Mouse (Mus musculus): ENCODE results near the gene Enam. TPM values are rescaled to one million over a fixed set of nuclear protein-coding genes. Genes with fewer than 3 reads are reported as not detected.

Gene Enam
- total RNA-seq (2012; rRNA removed) (0.04 TPM in 2 replicates), total RNA-seq (2014; rRNA removed) (not detected in 2 replicates), polyA plus RNA-seq (2012; ENCODE audit: insufficient read length, low read depth) (0.09 TPM in 1 of 2 replicates, not detected in the other)

DNA sequence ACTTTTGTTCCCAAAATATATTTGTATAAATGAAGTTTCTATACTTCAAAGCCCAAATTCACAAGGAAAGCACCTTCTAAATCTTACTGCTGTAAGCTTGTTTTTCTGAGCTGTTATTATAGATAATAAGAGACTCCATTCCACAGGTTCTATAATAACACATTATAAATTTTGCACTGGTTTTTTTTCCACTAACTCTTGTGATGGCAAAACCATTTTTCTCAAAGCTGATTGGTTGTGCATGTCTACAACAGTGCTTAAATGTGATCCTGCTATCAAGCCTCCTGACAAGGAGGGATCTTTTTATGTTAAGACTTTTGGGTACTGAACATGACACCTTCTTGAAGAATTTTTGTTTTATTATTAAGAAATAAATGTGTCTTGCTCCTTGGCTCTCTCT is at the start of gene Enam:
Enam (plus strand) TSS at position 301 of the 400 bp plus-strand sequence.
- Histone ChIP-seq H3K4me3 (replicated peaks in 1 of 3; ENCODE audit: low read depth in 2 of 3, low read length in 2 of 3, poor library complexity in 1 of 3) (no peak within 1 kb of the TSS), H3K27ac (ENCODE audit: insufficient read depth, low read depth) (no peak within 1 kb of the TSS), H3K4me1 (ENCODE audit: control insufficient read depth in 1 of 2, insufficient read depth in 2 of 2) (peaks cover 2 to 12% of the 10 kb centered on the region in 2 experiments; a peak in 3 of 4 replicates), H3K9ac (ENCODE audit: insufficient read depth, low read depth) (no peak within 1 kb of the TSS), H3K9me3 (replicated peaks; ENCODE audit: low read length) (no peaks in the 10 kb centered on the region), H3K4me2 (ENCODE audit: insufficient read depth, low read depth, poor library complexity, severe bottlenecking) (no peak within 1 kb of the TSS), H3K36me3 (replicated peaks in 1 of 2; ENCODE audit: control insufficient read depth in 1 of 2, insufficient read depth in 1 of 2, low read length in 1 of 2) (no peaks in the 10 kb centered on the region), H3K79me2 (replicated peaks; ENCODE audit: control insufficient read depth, extremely low read depth, insufficient read depth, poor library complexity, severe bottlenecking) (no peaks in the 10 kb centered on the region), H3K27me3 (replicated peaks) (no peaks in the 10 kb centered on the region)
- DNase-seq (ENCODE audit: extremely low read depth) = no peak
- dilution Hi-C loops (cut with MboI; ENCODE audit: extremely low pct_ligation_motif_present, extremely low pct_unique_long_range_greater_than_20kb, low sequenced_read_pairs) (no loop called here), in situ Hi-C loops (cut with MboI; ENCODE audit: low pct_ligation_motif_present, low pct_unique_long_range_greater_than_20kb, low sequenced_read_pairs) (no loop called here)
- no peak for TF ChIP-seq EP300 (IDR thresholded peaks at IDR 0.05; ENCODE audit: low read length)
- TF ChIP-seq ZNF384 (IDR thresholded peaks at IDR 0.05; ENCODE audit: low read depth, low read length) = no peak
- no peak for TF ChIP-seq BHLHE40 (IDR thresholded peaks at IDR 0.05; ENCODE audit: low read depth, low read length)
- no peak for TF ChIP-seq MAX (IDR thresholded peaks at IDR 0.05; ENCODE audit: low read length)
- no peak for TF ChIP-seq MAFK (IDR thresholded peaks at IDR 0.05; ENCODE audit: insufficient replicate concordance, low read length)
- TF ChIP-seq MYC (IDR thresholded peaks at IDR 0.05; ENCODE audit: low read depth, low read length) = no peak
- TF ChIP-seq TCF12 (IDR thresholded peaks at IDR 0.05; ENCODE audit: low read depth, low read length) = no peak
- TF ChIP-seq USF2 (conservative IDR thresholded peaks at IDR 0.05; ENCODE audit: low read depth, low read length) = no peak
- no peak for TF ChIP-seq PAX5 (IDR thresholded peaks at IDR 0.05; ENCODE audit: low read length)
- TF ChIP-seq E2F4 (IDR thresholded peaks at IDR 0.05; ENCODE audit: insufficient replicate concordance, low read depth, low read length) = no peak
- TF ChIP-seq ELF1 (IDR thresholded peaks at IDR 0.05; ENCODE audit: low read depth, low read length) = no peak
- no peak for TF ChIP-seq CHD2 (IDR thresholded peaks at IDR 0.05; ENCODE audit: low read length)
- no peak for TF ChIP-seq UBTF (IDR thresholded peaks at IDR 0.05; ENCODE audit: low read depth, low read length)
- no peak for TF ChIP-seq RAD21 (IDR thresholded peaks at IDR 0.05; ENCODE audit: low read depth, low read length)
- TF ChIP-seq IRF4 (IDR thresholded peaks at IDR 0.05; ENCODE audit: low read depth, low read length) = no peak
- TF ChIP-seq ZC3H11A (IDR thresholded peaks at IDR 0.05; ENCODE audit: low read depth, low read length) = no peak

DNA sequence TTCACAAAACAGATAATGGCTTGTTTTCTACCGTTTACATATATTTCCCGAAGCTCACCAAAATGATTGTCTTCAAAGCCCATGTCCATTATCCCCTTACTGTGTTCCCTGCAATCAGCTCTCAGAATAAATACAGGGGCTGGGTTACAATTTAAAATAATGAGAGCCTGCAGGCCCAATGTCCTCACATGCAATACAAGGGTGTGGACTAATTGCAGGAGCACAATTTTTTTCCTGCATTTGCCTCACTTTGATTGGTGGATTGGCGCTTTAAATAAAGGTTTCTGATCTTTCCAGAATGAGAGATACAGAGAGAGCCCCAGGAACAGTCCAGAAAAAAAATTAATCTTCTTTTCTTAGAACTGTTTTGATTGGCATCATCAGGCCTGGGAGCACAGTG is 32.1 kb upstream of the Enam start, which contains the start of gene Ambn:
Ambn (plus strand) TSS at position 301 of the 400 bp plus-strand sequence.
- in situ Hi-C loops (cut with MboI; ENCODE audit: low pct_ligation_motif_present, low pct_unique_long_range_greater_than_20kb, low sequenced_read_pairs) (no loop called here), dilution Hi-C loops (cut with MboI; ENCODE audit: extremely low pct_ligation_motif_present, extremely low pct_unique_long_range_greater_than_20kb, low sequenced_read_pairs) (no loop called here)
- no peaks in the 10 kb centered on the region for H3K27me3 ChIP-seq (replicated peaks)
- H3K27ac ChIP-seq (ENCODE audit: insufficient read depth, low read depth) = no peak within 1 kb of the TSS
- no peak within 1 kb of the TSS for H3K4me2 ChIP-seq (ENCODE audit: insufficient read depth, low read depth, poor library complexity, severe bottlenecking)
- H3K9me3 ChIP-seq (replicated peaks; ENCODE audit: low read length) = peaks cover 2% of the 10 kb centered on the region
- no peak for TF ChIP-seq TBP (conservative IDR thresholded peaks at IDR 0.05; ENCODE audit: low read depth, low read length)
- no peak for TF ChIP-seq ZNF384 (IDR thresholded peaks at IDR 0.05; ENCODE audit: low read depth, low read length)
- TF ChIP-seq E2F4 (IDR thresholded peaks at IDR 0.05; ENCODE audit: insufficient replicate concordance, low read depth, low read length) = no peak
- no peak for TF ChIP-seq UBTF (IDR thresholded peaks at IDR 0.05; ENCODE audit: low read depth, low read length)
- TF ChIP-seq ZKSCAN1 (IDR thresholded peaks at IDR 0.05; ENCODE audit: borderline replicate concordance, low read depth, low read length) = no peak
- no peak for TF ChIP-seq BHLHE40 (IDR thresholded peaks at IDR 0.05; ENCODE audit: low read depth, low read length)
- no peak for TF ChIP-seq USF1 (IDR thresholded peaks at IDR 0.05; ENCODE audit: low read depth, low read length)
- TF ChIP-seq CHD2 (IDR thresholded peaks at IDR 0.05; ENCODE audit: low read length) = no peak
- TF ChIP-seq ELF1 (IDR thresholded peaks at IDR 0.05; ENCODE audit: low read depth, low read length) = no peak
- TF ChIP-seq KAT2A (IDR thresholded peaks at IDR 0.05; ENCODE audit: insufficient replicate concordance, low read length) = no peak
- TF ChIP-seq CTCF (conservative IDR thresholded peaks at IDR 0.05 in 1 of 2, IDR thresholded peaks at IDR 0.05 in 1 of 2; ENCODE audit: low read depth in 2 of 2, low read length in 2 of 2) = no peak
- TF ChIP-seq NELFE (IDR thresholded peaks at IDR 0.05; ENCODE audit: low read depth, low read length) = no peak
- no peaks in the 10 kb centered on the region for H3K4me1 ChIP-seq (ENCODE audit: control insufficient read depth in 1 of 2, insufficient read depth in 2 of 2)
- no peak within 1 kb of the TSS for H3K4me3 ChIP-seq (replicated peaks in 1 of 3; ENCODE audit: low read depth in 2 of 3, low read length in 2 of 3, poor library complexity in 1 of 3)
- H3K79me2 ChIP-seq (replicated peaks; ENCODE audit: control insufficient read depth, extremely low read depth, insufficient read depth, poor library complexity, severe bottlenecking) = no peaks in the 10 kb centered on the region
- no peak within 1 kb of the TSS for H3K9ac ChIP-seq (ENCODE audit: insufficient read depth, low read depth)
- H3K36me3 ChIP-seq (replicated peaks in 1 of 2; ENCODE audit: control insufficient read depth in 1 of 2, insufficient read depth in 1 of 2, low read length in 1 of 2) = no peaks in the 10 kb centered on the region
- DNase-seq (ENCODE audit: extremely low read depth) = no peak
